14 mouse cellular contexts compared by ENCODE assay signal in genomic region chr19:4144550-4145498, GRCm38 (mm10). TPM values are rescaled to one million over a fixed set of nuclear protein-coding genes. Genes with fewer than 3 reads are reported as not detected.
DNase-seq lines count a peak whose midpoint lies in the region; ATAC-seq and TF ChIP-seq lines count a peak whose summit lies in the region.
"Had no signal": no experiment of that assay in that cellular context is flagged by ENCODE, and none has a peak within 500 bp of the region (broad histone marks: within the 10 kb centered on the region; RNA-seq: fewer than 3 reads in every experiment).

No protein-coding gene starts in this region.

- H3K27ac ChIP-seq in liver, adult 2 months (replicated peaks; ENCODE audit: insufficient read depth, low read depth, low read length) = peak overlapping the region; percentile 21; the same call in 1 of the 2 replicates
- H3K27ac ChIP-seq in liver, embryonic 12.5 days = no peak overlapping the region
- H3K27ac ChIP-seq in bone marrow macrophage, adult 2 months (ENCODE audit: insufficient read depth, low read depth, low read length) = peak overlapping the region; percentile 70
- H3K27ac ChIP-seq in forebrain, embryonic 12.5 days = no peak overlapping the region
- H3K27ac ChIP-seq in forebrain, embryonic 16.5 days (ENCODE audit: low read length) = no peak overlapping the region
- H3K27ac ChIP-seq: limb, embryonic 13.5 days had no signal

- no peak for TF ChIP-seq CTCF in liver, adult 2 months (IDR thresholded peaks at IDR 0.05; ENCODE audit: low read depth, low read length)
- TF ChIP-seq CTCF in bone marrow macrophage, adult 2 months (IDR thresholded peaks at IDR 0.05; ENCODE audit: low read depth, low read length) = no peak

- ATAC-seq in liver, embryonic 12.5 days = no peak
- no peak for ATAC-seq in forebrain, embryonic 12.5 days (ENCODE audit: low FRiP score)
- no peak for ATAC-seq in forebrain, embryonic 16.5 days
- ATAC-seq: intestine, embryonic 16.5 days; midbrain, embryonic 16.5 days had no signal

- no peak overlapping the region for H3K4me3 ChIP-seq in liver, adult 2 months (ENCODE audit: insufficient read depth, low read depth, low read length)
- H3K4me3 ChIP-seq in liver, embryonic 12.5 days = no peak overlapping the region
- no peak overlapping the region for H3K4me3 ChIP-seq in bone marrow macrophage, adult 2 months (ENCODE audit: insufficient read depth, low read length)
- no peak overlapping the region for H3K4me3 ChIP-seq in forebrain, embryonic 12.5 days (replicated peaks)
- no peak overlapping the region for H3K4me3 ChIP-seq in forebrain, embryonic 16.5 days (replicated peaks; ENCODE audit: low read length)
- H3K4me3 ChIP-seq: limb, embryonic 13.5 days had no signal

- no peak for TF ChIP-seq POLR2A in liver, adult 2 months (IDR thresholded peaks at IDR 0.05; ENCODE audit: extremely low read depth, insufficient read depth, low read length)
- TF ChIP-seq POLR2A in bone marrow macrophage, adult 2 months (IDR thresholded peaks at IDR 0.05; ENCODE audit: borderline replicate concordance, low read depth, low read length) = no peak

- H3K4me1 ChIP-seq in liver, adult 2 months (ENCODE audit: control insufficient read depth, insufficient read depth, low read length) = peaks cover 12% of the 10 kb centered on the region
- H3K4me1 ChIP-seq in liver, embryonic 12.5 days = peaks cover 21% of the 10 kb centered on the region
- peaks cover 49% of the 10 kb centered on the region for H3K4me1 ChIP-seq in bone marrow macrophage, adult 2 months (ENCODE audit: control insufficient read depth, insufficient read depth, low read length)
- peaks cover 20% of the 10 kb centered on the region for H3K4me1 ChIP-seq in forebrain, embryonic 12.5 days
- H3K4me1 ChIP-seq in forebrain, embryonic 16.5 days (replicated peaks; ENCODE audit: control insufficient read depth, insufficient read depth, low read length) = peaks cover 18% of the 10 kb centered on the region

- no peak overlapping the region for H3K9ac ChIP-seq in liver, adult 2 months (ENCODE audit: low read depth, low read length)
- H3K9ac ChIP-seq in liver, embryonic 12.5 days = no peak overlapping the region
- H3K9ac ChIP-seq in forebrain, embryonic 12.5 days = no peak overlapping the region
- no peak overlapping the region for H3K9ac ChIP-seq in forebrain, embryonic 16.5 days (replicated peaks; ENCODE audit: low read depth, low read length)
- H3K9ac ChIP-seq: limb, embryonic 13.5 days had no signal

- no peaks in the 10 kb centered on the region for H3K27me3 ChIP-seq in liver, adult 2 months (ENCODE audit: control insufficient read depth, insufficient read depth, low read length)
- H3K27me3 ChIP-seq in liver, embryonic 12.5 days (replicated peaks) = peaks cover 28% of the 10 kb centered on the region
- peaks cover 4% of the 10 kb centered on the region; the same call in 1 of the 2 replicates for H3K27me3 ChIP-seq in forebrain, embryonic 12.5 days
- H3K27me3 ChIP-seq in forebrain, embryonic 16.5 days (replicated peaks; ENCODE audit: control insufficient read depth, insufficient read depth, low read length) = no peaks in the 10 kb centered on the region
- H3K27me3 ChIP-seq: limb, embryonic 13.5 days had no signal

- H3K79me2 ChIP-seq in liver, adult 2 months (ENCODE audit: control insufficient read depth, insufficient read depth, low read length) = peaks cover 10% of the 10 kb centered on the region; the same call in 1 of the 2 replicates

- H3K36me3 ChIP-seq in liver, adult 2 months (ENCODE audit: control insufficient read depth, insufficient read depth, low read length) = no peaks in the 10 kb centered on the region
- peaks cover 1% of the 10 kb centered on the region; the same call in 1 of the 2 replicates for H3K36me3 ChIP-seq in liver, embryonic 12.5 days
- 0 out of 2 replicates have a peak, but pooled peaks cover under 1% of the 10 kb centered on the region for H3K36me3 ChIP-seq in forebrain, embryonic 12.5 days (replicated peaks)
- no peaks in the 10 kb centered on the region for H3K36me3 ChIP-seq in forebrain, embryonic 16.5 days (ENCODE audit: control insufficient read depth, insufficient read depth)

- WGBS in liver, adult 2 months = 85% methylated on average over 16 of the region's 16 CpGs
- WGBS in liver, embryonic 12.5 days (ENCODE audit: insufficient replicate concordance) = 66% methylated on average over 16 of the region's 16 CpGs
- 86% methylated on average over 16 of the region's 16 CpGs for WGBS in forebrain, embryonic 12.5 days
- WGBS in forebrain, embryonic 16.5 days = 85% methylated on average over 16 of the region's 16 CpGs

- no peaks in the 10 kb centered on the region for H3K9me3 ChIP-seq in liver, embryonic 12.5 days (replicated peaks)
- H3K9me3 ChIP-seq in forebrain, embryonic 12.5 days = no peaks in the 10 kb centered on the region
- no peaks in the 10 kb centered on the region for H3K9me3 ChIP-seq in forebrain, embryonic 16.5 days (ENCODE audit: control insufficient read depth, low read length)
- H3K9me3 ChIP-seq: limb, embryonic 13.5 days had no signal

- peak; percentile 49 to 74 for DNase-seq in heart, adult 18-20 months
- no peak for DNase-seq in heart, postnatal 25 days (ENCODE audit: low spot score)
- no peak for DNase-seq in liver, adult 2 months (ENCODE audit: extremely low read depth, low read depth, low spot score)
- peak; percentile 62 for DNase-seq in A20 (ENCODE audit: low read depth, low spot score)
- DNase-seq: cerebellum, adult 9-10 months; layer of hippocampus, postnatal 36 days had no signal

- intact Hi-C loops in heart, postnatal 25 days (cut with DNase I) = no loop called here

- H3K4me2 ChIP-seq in liver, embryonic 12.5 days = no peak overlapping the region
- no peak overlapping the region for H3K4me2 ChIP-seq in forebrain, embryonic 12.5 days
- no peak overlapping the region for H3K4me2 ChIP-seq in forebrain, embryonic 16.5 days (ENCODE audit: low read length)
- H3K4me2 ChIP-seq: limb, embryonic 13.5 days had no signal

RNA-seq across cellular contexts. Expression of gene Cabp4, which starts 1.0 kb away (rescaled TPM):
- under 1 TPM; 0.12 to 0.13 TPM for total RNA-seq in heart, adult 18-20 months (2021)
- under 1 TPM in 1 of 2 experiments, not detected in 1; 0.31 TPM for total RNA-seq in heart, postnatal 25 days (2021)
- 0.37 TPM in 1 of 2 replicates, not detected in the other for total RNA-seq in liver, adult 2 months (2014; rRNA removed)
- polyA plus RNA-seq in liver, adult 2 months (2012; rRNA removed) = not detected in 2 replicates
- 0.06 and 0.07 TPM in 2 replicates for polyA plus RNA-seq in liver, embryonic 12.5 days (2016; fragmentation: Nextera tagmentation; extraction: Ambion mirVana)
- not detected in 2 replicates for polyA plus RNA-seq in bone marrow macrophage, adult 2 months (2012; ENCODE audit: insufficient read depth, insufficient read length, missing spikeins)
- polyA plus RNA-seq in forebrain, embryonic 12.5 days (2016; fragmentation: Nextera tagmentation; extraction: Ambion mirVana) = 0.09 TPM in 2 replicates
- polyA plus RNA-seq in forebrain, embryonic 16.5 days (2015; fragmentation: Nextera tagmentation; extraction: Ambion mirVana) = 0.22 TPM in 1 of 2 replicates, not detected in the other
- total RNA-seq: heart, postnatal 14 days had no signal

RNA-seq across cellular contexts. Expression of gene Coro1b, which starts 3.6 kb away (rescaled TPM):
- 10 to 100 TPM; 38.3 to 47.6 TPM for total RNA-seq in heart, adult 18-20 months (2021)
- 10 to 100 TPM; 53.4 to 57.6 TPM for total RNA-seq in heart, postnatal 25 days (2021)
- 66.1 and 72.6 TPM in 2 replicates for total RNA-seq in liver, adult 2 months (2014; rRNA removed)
- polyA plus RNA-seq in liver, adult 2 months (2012; rRNA removed) = 109 and 114 TPM in 2 replicates
- polyA plus RNA-seq in liver, embryonic 12.5 days (2016; fragmentation: Nextera tagmentation; extraction: Ambion mirVana) = 86.5 and 86.9 TPM in 2 replicates
- polyA plus RNA-seq in bone marrow macrophage, adult 2 months (2012; ENCODE audit: insufficient read depth, insufficient read length, missing spikeins) = 276 and 314 TPM in 2 replicates
- 125 and 135 TPM in 2 replicates for polyA plus RNA-seq in forebrain, embryonic 12.5 days (2016; fragmentation: Nextera tagmentation; extraction: Ambion mirVana)
- polyA plus RNA-seq in forebrain, embryonic 16.5 days (2015; fragmentation: Nextera tagmentation; extraction: Ambion mirVana) = 143 and 145 TPM in 2 replicates

RNA-seq across cellular contexts. Expression of gene Gpr152, which starts 5.2 kb away (rescaled TPM):
- under 1 TPM in 1 of 2 experiments, not detected in 1; 0.08 TPM for total RNA-seq in heart, adult 18-20 months (2021)
- not detected for total RNA-seq in heart, postnatal 25 days (2021)
- not detected in 2 replicates for total RNA-seq in liver, adult 2 months (2014; rRNA removed)
- polyA plus RNA-seq in liver, adult 2 months (2012; rRNA removed) = 0.02 TPM in 2 replicates
- polyA plus RNA-seq in liver, embryonic 12.5 days (2016; fragmentation: Nextera tagmentation; extraction: Ambion mirVana) = not detected in 2 replicates
- not detected in 2 replicates for polyA plus RNA-seq in bone marrow macrophage, adult 2 months (2012; ENCODE audit: insufficient read depth, insufficient read length, missing spikeins)
- polyA plus RNA-seq in forebrain, embryonic 12.5 days (2016; fragmentation: Nextera tagmentation; extraction: Ambion mirVana) = not detected in 2 replicates
- not detected in 2 replicates for polyA plus RNA-seq in forebrain, embryonic 16.5 days (2015; fragmentation: Nextera tagmentation; extraction: Ambion mirVana)
- total RNA-seq: heart, postnatal 14 days had no signal
- polyA plus RNA-seq: limb, embryonic 13.5 days had no signal

RNA-seq across cellular contexts. Expression of gene Ptprcap, which starts 8.6 kb away (rescaled TPM):
- 1 to 10 TPM in 1 of 2 experiments, under 1 TPM in 1; 0.69 to 8.4 TPM for total RNA-seq in heart, adult 18-20 months (2021)
- total RNA-seq in heart, postnatal 25 days (2021) = 1 to 10 TPM in 1 of 2 experiments, under 1 TPM in 1; 0.94 to 1.5 TPM
- 1.7 and 4.1 TPM in 2 replicates for total RNA-seq in liver, adult 2 months (2014; rRNA removed)
- polyA plus RNA-seq in liver, adult 2 months (2012; rRNA removed) = 6.9 and 8.2 TPM in 2 replicates
- polyA plus RNA-seq in liver, embryonic 12.5 days (2016; fragmentation: Nextera tagmentation; extraction: Ambion mirVana) = 24.3 and 26.2 TPM in 2 replicates
- polyA plus RNA-seq in bone marrow macrophage, adult 2 months (2012; ENCODE audit: insufficient read depth, insufficient read length, missing spikeins) = 0.87 and 2.3 TPM in 2 replicates
- polyA plus RNA-seq in forebrain, embryonic 12.5 days (2016; fragmentation: Nextera tagmentation; extraction: Ambion mirVana) = 0.51 and 0.74 TPM in 2 replicates
- polyA plus RNA-seq in forebrain, embryonic 16.5 days (2015; fragmentation: Nextera tagmentation; extraction: Ambion mirVana) = 0.39 TPM in 1 of 2 replicates, not detected in the other

RNA-seq across cellular contexts. Expression of gene Rps6kb2, which starts 18.3 kb away (rescaled TPM):
- 10 to 100 TPM; 13.1 to 17.1 TPM for total RNA-seq in heart, adult 18-20 months (2021)
- total RNA-seq in heart, postnatal 25 days (2021) = 10 to 100 TPM; 16.5 to 16.8 TPM
- total RNA-seq in liver, adult 2 months (2014; rRNA removed) = 7.2 and 7.4 TPM in 2 replicates
- 28.3 and 31.6 TPM in 2 replicates for polyA plus RNA-seq in liver, adult 2 months (2012; rRNA removed)
- 39.1 and 39.4 TPM in 2 replicates for polyA plus RNA-seq in liver, embryonic 12.5 days (2016; fragmentation: Nextera tagmentation; extraction: Ambion mirVana)
- 32.3 and 39.5 TPM in 2 replicates for polyA plus RNA-seq in bone marrow macrophage, adult 2 months (2012; ENCODE audit: insufficient read depth, insufficient read length, missing spikeins)
- polyA plus RNA-seq in forebrain, embryonic 12.5 days (2016; fragmentation: Nextera tagmentation; extraction: Ambion mirVana) = 59.5 and 62.5 TPM in 2 replicates
- 52.6 and 59.8 TPM in 2 replicates for polyA plus RNA-seq in forebrain, embryonic 16.5 days (2015; fragmentation: Nextera tagmentation; extraction: Ambion mirVana)

Comparison
In these comparisons a context has a peak if more than half of its experiments do, and no peak if none do; other contexts are left out.
1. DNase-seq: peak in heart, adult 18-20 months (2 of 2) and A20 (single experiment); none in heart, postnatal 25 days (single experiment) and liver, adult 2 months (single experiment).
2. H3K27ac ChIP-seq: peak in liver, adult 2 months (single experiment) and bone marrow macrophage, adult 2 months (single experiment); none in liver, embryonic 12.5 days (single experiment), forebrain, embryonic 12.5 days (single experiment) and forebrain, embryonic 16.5 days (single experiment).